Mouse (Mus musculus): ENCODE data around the gene Gm45062. TPM values are rescaled to one million over a fixed set of nuclear protein-coding genes. Genes with fewer than 3 reads are reported as not detected.
A peak's percentile ranks its signal among the peaks of the same experiment; 100 is the strongest.

Gm45062 gene
- polyA plus RNA-seq, 1 experiment: 15.5 TPM

GRCm38 (mm10) chr6:8467667-8468337 lies 208.6 kb downstream of the Gm45062 start:
- peak; percentile 77 for DNase-seq (ENCODE audit: low read depth)

GRCm38 (mm10) chr6:8469918-8470317 lies 210.7 kb downstream of the Gm45062 start:
- TF ChIP-seq POLR2A (IDR thresholded peaks at IDR 0.05; ENCODE audit: borderline replicate concordance, extremely low read depth, insufficient read depth, insufficient read length, poor library complexity, severe bottlenecking) (no peak), CTCF (IDR thresholded peaks at IDR 0.05; ENCODE audit: borderline replicate concordance, extremely low read depth, insufficient read depth, insufficient read length) (no peak)
- no peak for DNase-seq (ENCODE audit: low read depth)

More at GRCm38 (mm10) chr6:8467667-8468337, 208.6 kb downstream of the Gm45062 start:
- no peak for TF ChIP-seq CTCF (IDR thresholded peaks at IDR 0.05; ENCODE audit: borderline replicate concordance, extremely low read depth, insufficient read depth, insufficient read length)
- TF ChIP-seq POLR2A (IDR thresholded peaks at IDR 0.05; ENCODE audit: borderline replicate concordance, extremely low read depth, insufficient read depth, insufficient read length, poor library complexity, severe bottlenecking): no peak

GRCm38 (mm10) chr6:8472125-8472524 lies 212.9 kb downstream of the Gm45062 start:
- TF ChIP-seq CTCF (IDR thresholded peaks at IDR 0.05; ENCODE audit: borderline replicate concordance, extremely low read depth, insufficient read depth, insufficient read length) (no peak), POLR2A (IDR thresholded peaks at IDR 0.05; ENCODE audit: borderline replicate concordance, extremely low read depth, insufficient read depth, insufficient read length, poor library complexity, severe bottlenecking) (no peak)
- DNase-seq (ENCODE audit: low read depth): no peak

GRCm38 (mm10) chr6:8472915-8473314 lies 213.7 kb downstream of the Gm45062 start:
- TF ChIP-seq POLR2A (IDR thresholded peaks at IDR 0.05; ENCODE audit: borderline replicate concordance, extremely low read depth, insufficient read depth, insufficient read length, poor library complexity, severe bottlenecking) (no peak), CTCF (IDR thresholded peaks at IDR 0.05; ENCODE audit: borderline replicate concordance, extremely low read depth, insufficient read depth, insufficient read length) (no peak)
- DNase-seq (ENCODE audit: low read depth): no peak

GRCm38 (mm10) chr6:8473498-8473897 lies 214.2 kb downstream of the Gm45062 start:
- TF ChIP-seq POLR2A (IDR thresholded peaks at IDR 0.05; ENCODE audit: borderline replicate concordance, extremely low read depth, insufficient read depth, insufficient read length, poor library complexity, severe bottlenecking) (no peak), CTCF (IDR thresholded peaks at IDR 0.05; ENCODE audit: borderline replicate concordance, extremely low read depth, insufficient read depth, insufficient read length) (no peak)
- peak; percentile 35 for DNase-seq (ENCODE audit: low read depth)

GRCm38 (mm10) chr6:8474316-8474715 lies 215.1 kb downstream of the Gm45062 start:
- TF ChIP-seq POLR2A (IDR thresholded peaks at IDR 0.05; ENCODE audit: borderline replicate concordance, extremely low read depth, insufficient read depth, insufficient read length, poor library complexity, severe bottlenecking) (no peak), CTCF (IDR thresholded peaks at IDR 0.05; ENCODE audit: borderline replicate concordance, extremely low read depth, insufficient read depth, insufficient read length) (no peak)
- no peak for DNase-seq (ENCODE audit: low read depth)

- DNase-seq (ENCODE audit: low read depth): no peak
- TF ChIP-seq CTCF (IDR thresholded peaks at IDR 0.05; ENCODE audit: borderline replicate concordance, extremely low read depth, insufficient read depth, insufficient read length) (no peak), POLR2A (IDR thresholded peaks at IDR 0.05; ENCODE audit: borderline replicate concordance, extremely low read depth, insufficient read depth, insufficient read length, poor library complexity, severe bottlenecking) (no peak)
Measured at GRCm38 (mm10) chr6:8474820-8475219, 215.6 kb downstream of the Gm45062 start.

GRCm38 (mm10) chr6:8479176-8479575 lies 219.9 kb downstream of the Gm45062 start:
- peak; percentile 35 for DNase-seq (ENCODE audit: low read depth)
- TF ChIP-seq CTCF (IDR thresholded peaks at IDR 0.05; ENCODE audit: borderline replicate concordance, extremely low read depth, insufficient read depth, insufficient read length): no peak
- TF ChIP-seq POLR2A (IDR thresholded peaks at IDR 0.05; ENCODE audit: borderline replicate concordance, extremely low read depth, insufficient read depth, insufficient read length, poor library complexity, severe bottlenecking): no peak

GRCm38 (mm10) chr6:8484437-8485275 lies 225.4 kb downstream of the Gm45062 start:
- TF ChIP-seq CTCF (IDR thresholded peaks at IDR 0.05; ENCODE audit: borderline replicate concordance, extremely low read depth, insufficient read depth, insufficient read length) (no peak), POLR2A (IDR thresholded peaks at IDR 0.05; ENCODE audit: borderline replicate concordance, extremely low read depth, insufficient read depth, insufficient read length, poor library complexity, severe bottlenecking) (no peak)
- no peak for DNase-seq (ENCODE audit: low read depth)

GRCm38 (mm10) chr6:8485414-8486175 lies 226.3 kb downstream of the Gm45062 start:
- TF ChIP-seq CTCF (IDR thresholded peaks at IDR 0.05; ENCODE audit: borderline replicate concordance, extremely low read depth, insufficient read depth, insufficient read length) (no peak), POLR2A (IDR thresholded peaks at IDR 0.05; ENCODE audit: borderline replicate concordance, extremely low read depth, insufficient read depth, insufficient read length, poor library complexity, severe bottlenecking) (no peak)
- DNase-seq (ENCODE audit: low read depth): no peak

Measured in brain, embryonic 14.5 days (tissue).